Mouse (Mus musculus) CH12.LX (cell line): Measurements from ENCODE around the gene Gm20662.

Experiments
- CTCF ChIP-seq, 2 experiments: IDR thresholded peaks in 1 of 2; conservative IDR thresholded peaks in 1 of 2; 2 replicates each; pipeline ENCODE4 v1.5.1; 2011 to 2012; ENCODE audit warnings: low read depth in 2 of 2, low read length in 2 of 2, improper control_type of control experiment in 1 of 2, inconsistent platforms in 1 of 2, mild to moderate bottlenecking in 1 of 2, moderate library complexity in 1 of 2
- EP300 ChIP-seq: IDR thresholded peaks from 2 replicates; pipeline ENCODE4 v1.6.1; 2011; ENCODE audit warnings: low read length, improper control_type of control experiment
- ETS1 ChIP-seq: conservative IDR thresholded peaks from 2 replicates; pipeline ENCODE4 v1.6.1; 2012; ENCODE audit warnings: low read depth, mild to moderate bottlenecking, inconsistent platforms, low read length, improper control_type of control experiment, moderate library complexity
- KAT2A ChIP-seq: IDR thresholded peaks from 2 replicates; pipeline ENCODE4 v1.6.1; 2012; ENCODE audit warnings: low read length, improper control_type of control experiment, inconsistent platforms; ENCODE audit not compliant: insufficient replicate concordance
- NELFE ChIP-seq: IDR thresholded peaks from 2 replicates; pipeline ENCODE4 v1.6.1; 2011; ENCODE audit warnings: low read depth, low read length, improper control_type of control experiment
- POLR2A ChIP-seq: IDR thresholded peaks from 2 replicates; pipeline ENCODE4 v1.6.1; 2011; ENCODE audit warnings: low read depth, mild to moderate bottlenecking, improper control_type of control experiment, low read length
- RCOR1 ChIP-seq: conservative IDR thresholded peaks from 2 replicates; pipeline ENCODE4 v1.6.1; 2012; ENCODE audit warnings: low read depth, mild to moderate bottlenecking, inconsistent platforms, low read length, improper control_type of control experiment
- USF2 ChIP-seq: conservative IDR thresholded peaks from 2 replicates; pipeline ENCODE4 v1.6.1; 2011; ENCODE audit warnings: low read depth, low read length, improper control_type of control experiment
- ZNF384 ChIP-seq: IDR thresholded peaks from 2 replicates; pipeline ENCODE4 v1.6.1; 2012; ENCODE audit warnings: low read depth, low read length, improper control_type of control experiment, inconsistent platforms

GRCm38 (mm10) chr9:107949922-107950235 is 46.3 kb upstream of the Gm20662 start, which contains the start of gene Traip:
- TF ChIP-seq RCOR1 = no peak
- TF ChIP-seq POLR2A = no peak
- no peak for TF ChIP-seq CTCF (conservative IDR thresholded peaks at IDR 0.05 in 1 of 2, IDR thresholded peaks at IDR 0.05 in 1 of 2; ENCODE audit: low read depth in 2 of 2, low read length in 2 of 2)
- TF ChIP-seq ZNF384 = no peak
- no peak for TF ChIP-seq ETS1
- TF ChIP-seq NELFE = no peak
- no peak for TF ChIP-seq USF2
- TF ChIP-seq KAT2A = no peak
- no peak for TF ChIP-seq EP300
